ENCODE assay signal across 9 mouse cellular contexts in genomic region chr2:127453764-127454163, GRCm38 (mm10). TPM values are rescaled to one million over a fixed set of nuclear protein-coding genes. Genes with fewer than 3 reads are reported as not detected.
DNase-seq lines count a peak whose midpoint lies in the region; ATAC-seq lines count a peak whose summit lies in the region.
"Had no signal": no experiment of that assay in that cellular context is flagged by ENCODE, and none has a peak within 500 bp of the region (broad histone marks: within the 10 kb centered on the region; RNA-seq: fewer than 3 reads in every experiment).

No protein-coding gene starts in this region.

- no peak overlapping the region for H3K4me2 ChIP-seq in hindbrain, embryonic 12.5 days (replicated peaks)
- H3K4me2 ChIP-seq in midbrain, embryonic 13.5 days (replicated peaks): no peak overlapping the region
- H3K4me2 ChIP-seq: embryonic facial prominence, embryonic 13.5 days had no signal

- no peaks in the 10 kb centered on the region for H3K9me3 ChIP-seq in hindbrain, embryonic 10.5 days
- no peaks in the 10 kb centered on the region for H3K9me3 ChIP-seq in hindbrain, embryonic 12.5 days (replicated peaks)
- H3K9me3 ChIP-seq in midbrain, embryonic 13.5 days: no peaks in the 10 kb centered on the region
- H3K9me3 ChIP-seq: embryonic facial prominence, embryonic 13.5 days had no signal

- H3K9ac ChIP-seq in hindbrain, embryonic 12.5 days: no peak overlapping the region
- H3K9ac ChIP-seq in midbrain, embryonic 13.5 days (replicated peaks): no peak overlapping the region
- H3K9ac ChIP-seq: embryonic facial prominence, embryonic 13.5 days had no signal

- no peak overlapping the region for H3K4me3 ChIP-seq in hindbrain, embryonic 10.5 days
- H3K4me3 ChIP-seq in hindbrain, embryonic 12.5 days: no peak overlapping the region
- H3K4me3 ChIP-seq in midbrain, embryonic 13.5 days (replicated peaks): no peak overlapping the region
- H3K4me3 ChIP-seq: embryonic facial prominence, embryonic 13.5 days had no signal

- 5% methylated on average over 5 of the region's 5 CpGs for WGBS in hindbrain, embryonic 10.5 days
- 5% methylated on average over 5 of the region's 5 CpGs for WGBS in hindbrain, embryonic 12.5 days
- WGBS in midbrain, embryonic 13.5 days: 3% methylated on average over 5 of the region's 5 CpGs

- no peak overlapping the region for H3K27ac ChIP-seq in hindbrain, embryonic 10.5 days
- H3K27ac ChIP-seq in hindbrain, embryonic 12.5 days: no peak overlapping the region
- no peak overlapping the region for H3K27ac ChIP-seq in midbrain, embryonic 13.5 days
- H3K27ac ChIP-seq: embryonic facial prominence, embryonic 13.5 days had no signal

- ATAC-seq in hindbrain, embryonic 12.5 days (ENCODE audit: low FRiP score): no peak
- peak; percentile 63; the same call in 1 of the 2 replicates for ATAC-seq in midbrain, embryonic 13.5 days

- H3K36me3 ChIP-seq in hindbrain, embryonic 10.5 days: no peaks in the 10 kb centered on the region
- H3K36me3 ChIP-seq in hindbrain, embryonic 12.5 days: no peaks in the 10 kb centered on the region
- H3K36me3 ChIP-seq in midbrain, embryonic 13.5 days: no peaks in the 10 kb centered on the region
- H3K36me3 ChIP-seq: embryonic facial prominence, embryonic 13.5 days had no signal

- H3K4me1 ChIP-seq in hindbrain, embryonic 10.5 days (replicated peaks): peaks cover 4% of the 10 kb centered on the region; the same call in 1 of the 2 replicates
- H3K4me1 ChIP-seq in hindbrain, embryonic 12.5 days: no peaks in the 10 kb centered on the region
- no peaks in the 10 kb centered on the region for H3K4me1 ChIP-seq in midbrain, embryonic 13.5 days (replicated peaks)

- peak; percentile 73 for DNase-seq in hindbrain, embryonic 10.5 days (ENCODE audit: low spot score)
- peak; percentile 80 for DNase-seq in adipocyte (ENCODE audit: low spot score)
- peak; percentile 62 to 82 for DNase-seq in cerebellum, postnatal 4 days (ENCODE audit: low spot score in 2 of 2)
- DNase-seq in heart, adult 8-10 months (ENCODE audit: low spot score): peak; percentile 77
- DNase-seq in layer of hippocampus, postnatal 25 days (ENCODE audit: extremely low spot score in 1 of 2, low spot score in 1 of 2): peak; percentile 57 to 76
- peak; percentile 30 to 62 for DNase-seq in spleen, postnatal 36 days (ENCODE audit: low spot score in 2 of 2)

- H3K27me3 ChIP-seq in hindbrain, embryonic 10.5 days (ENCODE audit: insufficient read depth, poor library complexity, severe bottlenecking): peaks cover 40% of the 10 kb centered on the region
- peaks cover 28% of the 10 kb centered on the region for H3K27me3 ChIP-seq in hindbrain, embryonic 12.5 days
- H3K27me3 ChIP-seq in midbrain, embryonic 13.5 days: peaks cover 18% of the 10 kb centered on the region

RNA-seq across cellular contexts. Expression of gene Fahd2a, which starts 9.4 kb away (rescaled TPM):
- polyA plus RNA-seq in hindbrain, embryonic 10.5 days (2016; fragmentation: Nextera tagmentation; extraction: Ambion mirVana): 20.5 and 27.1 TPM in 2 replicates
- polyA plus RNA-seq in hindbrain, embryonic 12.5 days (2016; fragmentation: Nextera tagmentation; extraction: Ambion mirVana): 29.4 and 30.8 TPM in 2 replicates
- 10 to 100 TPM; 42.1 to 59.5 (median 52.5) TPM for total RNA-seq in heart, adult 8-10 months (2022)
- 10 to 100 TPM; 17.7 to 17.9 TPM for total RNA-seq in layer of hippocampus, postnatal 25 days (2021)
- 36.1 and 37.6 TPM in 2 replicates for polyA plus RNA-seq in midbrain, embryonic 13.5 days (2015; fragmentation: Nextera tagmentation; extraction: Ambion mirVana)

RNA-seq across cellular contexts. Expression of gene Gpat2, which starts 28.8 kb away (rescaled TPM):
- polyA plus RNA-seq in hindbrain, embryonic 10.5 days (2016; fragmentation: Nextera tagmentation; extraction: Ambion mirVana): 0.10 and 0.24 TPM in 2 replicates
- polyA plus RNA-seq in hindbrain, embryonic 12.5 days (2016; fragmentation: Nextera tagmentation; extraction: Ambion mirVana): 0.12 and 0.15 TPM in 2 replicates
- not detected for total RNA-seq in heart, adult 8-10 months (2022)
- under 1 TPM; 0.26 to 0.27 TPM for total RNA-seq in layer of hippocampus, postnatal 25 days (2021)
- polyA plus RNA-seq in midbrain, embryonic 13.5 days (2015; fragmentation: Nextera tagmentation; extraction: Ambion mirVana): 0.13 and 0.22 TPM in 2 replicates
